Mouse (Mus musculus) CH12.LX (cell line): ENCODE measurements around the gene Igsf21. TPM values are rescaled to one million over a fixed set of nuclear protein-coding genes. Genes with fewer than 3 reads are reported as not detected.

Experiments used
- DNase-seq: peaks from one replicate; pipeline ENCODE4 v3.0.0-alpha.2; 2013; ENCODE audit errors: extremely low read depth
- H3K27ac ChIP-seq: 2 replicates; pipeline ENCODE4 v1.5.1; 2012; ENCODE audit warnings: low read depth, mild to moderate bottlenecking, control low read depth, moderate library complexity; ENCODE audit not compliant: insufficient read depth
- H3K27me3 ChIP-seq: replicated peaks from 2 replicates; pipeline ENCODE3; 2012; ENCODE audit warnings: inconsistent platforms
- H3K36me3 ChIP-seq, 2 experiments: replicated peaks in 1 of 2; 2 replicates each; pipeline versions ENCODE3 to v1.6.1; 2012; ENCODE audit warnings: inconsistent platforms in 1 of 2, low read length in 1 of 2, mild to moderate bottlenecking in 1 of 2, mixed read lengths in 1 of 2, moderate library complexity in 1 of 2; ENCODE audit not compliant: control insufficient read depth in 1 of 2, insufficient read depth in 1 of 2
- H3K4me1 ChIP-seq, 2 experiments: 2 replicates each; pipeline ENCODE4 v1.6.1; 2012; ENCODE audit warnings: inconsistent platforms in 1 of 2, moderate library complexity in 1 of 2; ENCODE audit not compliant: insufficient read depth in 2 of 2, control insufficient read depth in 1 of 2
- H3K4me2 ChIP-seq: 2 replicates; pipeline ENCODE4 v1.6.1; 2012; ENCODE audit warnings: low read depth, mild to moderate bottlenecking, control low read depth; ENCODE audit not compliant: poor library complexity, insufficient read depth, severe bottlenecking
- H3K4me3 ChIP-seq, 3 experiments: fragments of 150-350 bp in 1 of 3; sonication (generic) in 1 of 3; replicated peaks in 1 of 3; 2 replicates each; pipeline versions ENCODE3 to v1.5.1; 2011 to 2012; ENCODE audit warnings: low read depth in 2 of 3, low read length in 2 of 3, mild to moderate bottlenecking in 2 of 3, moderate library complexity in 2 of 3, control low read depth in 1 of 3, improper control_type of control experiment in 1 of 3, inconsistent platforms in 1 of 3, mixed read lengths in 1 of 3; ENCODE audit not compliant: poor library complexity in 1 of 3
- H3K79me2 ChIP-seq: replicated peaks from 2 replicates; pipeline ENCODE4 v1.6.1; 2012; ENCODE audit warnings: mild to moderate bottlenecking, moderate library complexity; ENCODE audit not compliant: control insufficient read depth, poor library complexity, insufficient read depth, severe bottlenecking; ENCODE audit errors: extremely low read depth
- H3K9ac ChIP-seq: 2 replicates; pipeline ENCODE4 v1.6.1; 2012; ENCODE audit warnings: low read depth, mild to moderate bottlenecking, control low read depth, moderate library complexity; ENCODE audit not compliant: insufficient read depth
- H3K9me3 ChIP-seq: replicated peaks from 2 replicates; pipeline ENCODE3; 2012; ENCODE audit warnings: low read length, inconsistent platforms, mixed read lengths
- JUND ChIP-seq: conservative IDR thresholded peaks from 2 replicates; pipeline ENCODE4 v1.6.1; 2011; ENCODE audit warnings: low read depth, low read length, improper control_type of control experiment
- KAT2A ChIP-seq: IDR thresholded peaks from 2 replicates; pipeline ENCODE4 v1.6.1; 2012; ENCODE audit warnings: low read length, improper control_type of control experiment, inconsistent platforms; ENCODE audit not compliant: insufficient replicate concordance
- MAX ChIP-seq: IDR thresholded peaks from 2 replicates; pipeline ENCODE4 v1.6.1; 2011; ENCODE audit warnings: low read length, improper control_type of control experiment
- PAX5 ChIP-seq: IDR thresholded peaks from 2 replicates; pipeline ENCODE4 v1.6.1; 2012; ENCODE audit warnings: low read length, inconsistent platforms, mixed read lengths
- POLR2A ChIP-seq: IDR thresholded peaks from 2 replicates; pipeline ENCODE4 v1.6.1; 2011; ENCODE audit warnings: low read depth, mild to moderate bottlenecking, improper control_type of control experiment, low read length
- RAD21 ChIP-seq: IDR thresholded peaks from 2 replicates; pipeline ENCODE4 v1.6.1; 2011; ENCODE audit warnings: low read depth, mild to moderate bottlenecking, low read length, improper control_type of control experiment, moderate library complexity
- TBP ChIP-seq: conservative IDR thresholded peaks from 2 replicates; pipeline ENCODE4 v1.6.1; 2011; ENCODE audit warnings: low read depth, low read length, improper control_type of control experiment
- dilution Hi-C: fragments of 300-500 bp; cut with MboI; formaldehyde crosslinking; loops from 2 replicates; pipeline ENCODE4 v1.14.3; 2020; ENCODE audit warnings: low sequenced_read_pairs; ENCODE audit not compliant: extremely low pct_unique_long_range_greater_than_20kb, extremely low pct_ligation_motif_present
- in situ Hi-C: fragments of 300-500 bp; cut with MboI; formaldehyde crosslinking; loops from 3 replicates; pipeline ENCODE4 v1.14.3; 2019; ENCODE audit warnings: low sequenced_read_pairs, low pct_ligation_motif_present, low pct_unique_long_range_greater_than_20kb, mixed read lengths
- polyA plus RNA-seq: library from polyadenylated mRNA; unstranded; fragments of >175 nt; gene quantifications from 2 replicates; pipeline ENCODE4 v1.2.1, GENCODE M21; 2012; ENCODE audit warnings: low read depth; ENCODE audit not compliant: insufficient read length
- total RNA-seq, 2 experiments: library from RNA; depleted of rRNA; stranded (reverse); fragments of 300-350 nt in 1 of 2; fragments of >200 nt in 1 of 2; gene quantifications; 2 replicates each; pipeline ENCODE4 v1.2.3; 2012 to 2014

Igsf21 gene
- total and polyA plus RNA-seq, 3 experiments, result not detected

DNA sequence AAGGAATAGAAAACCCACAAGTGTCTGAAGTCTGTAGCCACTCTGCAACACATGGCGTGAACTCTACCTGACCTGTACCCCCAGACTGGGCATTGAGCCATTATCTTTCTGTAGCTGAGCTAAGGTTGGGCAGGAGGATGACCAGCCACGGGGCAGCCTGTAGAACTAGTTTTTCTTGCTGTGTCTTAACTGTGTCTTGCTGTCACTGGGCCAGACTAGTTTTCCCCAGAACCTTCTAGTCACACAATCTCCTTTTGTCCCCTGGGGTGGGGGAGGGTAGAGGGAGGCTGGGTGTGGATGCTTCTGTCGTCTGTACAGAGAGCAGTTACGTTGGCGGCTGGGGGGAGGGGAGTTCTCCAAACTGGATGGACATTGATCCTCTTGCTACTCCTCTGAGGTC is 267.9 kb downstream of the Igsf21 start:
- Histone ChIP-seq H3K27ac (no peak overlapping the region), H3K9ac (no peak overlapping the region), H3K27me3 (no peaks in the 10 kb centered on the region), H3K4me1 (no peaks in the 10 kb centered on the region), H3K4me3 (no peak overlapping the region), H3K79me2 (no peaks in the 10 kb centered on the region), H3K4me2 (no peak overlapping the region), H3K9me3 (peaks cover 48% of the 10 kb centered on the region), H3K36me3 (no peaks in the 10 kb centered on the region)
- TF ChIP-seq TBP, result no peak
- no peak for TF ChIP-seq POLR2A
- TF ChIP-seq KAT2A, result no peak
- no peak for DNase-seq
- dilution Hi-C loops, result no loop called here
- in situ Hi-C loops, result no loop called here

- no peak overlapping the region for H3K27ac ChIP-seq
- no peak for DNase-seq
- no peaks in the 10 kb centered on the region for H3K27me3 ChIP-seq
- no peaks in the 10 kb centered on the region for H3K79me2 ChIP-seq
- H3K9ac ChIP-seq, result no peak overlapping the region
- H3K4me3 ChIP-seq, result no peak overlapping the region
- no peaks in the 10 kb centered on the region for H3K4me1 ChIP-seq
- dilution Hi-C loops (no loop called here), in situ Hi-C loops (no loop called here)
- H3K9me3 ChIP-seq, result peaks cover 49% of the 10 kb centered on the region
- TF ChIP-seq RAD21 (no peak), MAX (no peak), PAX5 (no peak), JUND (no peak)
- H3K4me2 ChIP-seq, result no peak overlapping the region
- H3K36me3 ChIP-seq, result no peaks in the 10 kb centered on the region
Observed at GRCm38 (mm10) chr4:139977308-139977781, 269.2 kb downstream of the Igsf21 start.
